12 mouse cellular contexts compared by ENCODE assay signal in genomic region chr7:110862751-110863289, GRCm38 (mm10). TPM values are rescaled to one million over a fixed set of nuclear protein-coding genes. Genes with fewer than 3 reads are reported as not detected.
DNase-seq lines count a peak whose midpoint lies in the region; ATAC-seq and TF ChIP-seq lines count a peak whose summit lies in the region.
"Had no signal": no experiment of that assay in that cellular context is flagged by ENCODE, and none has a peak within 500 bp of the region (broad histone marks: within the 10 kb centered on the region; RNA-seq: fewer than 3 reads in every experiment).

Gene Lyve1, minus strand, starts transcription at chr7:110863239.

- intact Hi-C loops in heart, postnatal 36 days (cut with DNase I) = no loop called here

- TF ChIP-seq CTCF in hindbrain, postnatal 0 days (IDR thresholded peaks at IDR 0.05; ENCODE audit: low read depth) = no peak

- no peak within 1 kb of the TSS for H3K4me2 ChIP-seq in hindbrain, postnatal 0 days (ENCODE audit: low read depth, low read length)
- H3K4me2 ChIP-seq: midbrain, embryonic 12.5 days had no signal

- no peak within 1 kb of the TSS for H3K27ac ChIP-seq in hindbrain, postnatal 0 days
- H3K27ac ChIP-seq: midbrain, embryonic 12.5 days had no signal

- peak in 1 of 2 experiments; percentile 43 for DNase-seq in heart, postnatal 36 days
- peak; percentile 50 to 63 for DNase-seq in lung, adult 18-20 months
- no peak for DNase-seq in cerebellum, postnatal 25 days
- no peak for DNase-seq in hindbrain, postnatal 0 days (ENCODE audit: low spot score)
- DNase-seq: cerebellum, adult 9-10 months; kidney, adult 8-10 months; thymus, postnatal 25 days had no signal

- H3K9ac ChIP-seq in hindbrain, postnatal 0 days (replicated peaks; ENCODE audit: low read length) = no peak within 1 kb of the TSS
- H3K9ac ChIP-seq: midbrain, embryonic 12.5 days had no signal

- peaks cover 56% of the 10 kb centered on the region for H3K4me1 ChIP-seq in megakaryocyte, embryonic 14.5 days
- no peaks in the 10 kb centered on the region; the same call in 1 of the 2 replicates for H3K4me1 ChIP-seq in hindbrain, postnatal 0 days (ENCODE audit: insufficient read depth, low read length)

- peaks cover 3% of the 10 kb centered on the region for H3K27me3 ChIP-seq in megakaryocyte, embryonic 14.5 days (replicated peaks)
- H3K27me3 ChIP-seq in hindbrain, postnatal 0 days (ENCODE audit: insufficient read depth, low read length) = no peaks in the 10 kb centered on the region
- H3K27me3 ChIP-seq: midbrain, embryonic 12.5 days had no signal

- ATAC-seq in megakaryocyte, adult 5-6 weeks (ENCODE audit: poor library complexity, severe bottlenecking) = no peak
- ATAC-seq in hindbrain, postnatal 0 days = no peak
- no peak for ATAC-seq in frontal cortex, adult (ENCODE audit: low TSS enrichment)

- peaks cover 3% of the 10 kb centered on the region; the same call in 1 of the 2 replicates for H3K9me3 ChIP-seq in megakaryocyte, embryonic 14.5 days
- no peaks in the 10 kb centered on the region for H3K9me3 ChIP-seq in hindbrain, postnatal 0 days (ENCODE audit: low read length)
- H3K9me3 ChIP-seq: midbrain, embryonic 12.5 days had no signal

- 66% methylated on average over 12 of the region's 12 CpGs for WGBS in hindbrain, postnatal 0 days

- H3K4me3 ChIP-seq in megakaryocyte, embryonic 14.5 days (replicated peaks) = peak within 1 kb of the TSS; percentile 15
- no peak within 1 kb of the TSS for H3K4me3 ChIP-seq in hindbrain, postnatal 0 days (ENCODE audit: low read length)
- H3K4me3 ChIP-seq: midbrain, embryonic 12.5 days had no signal

- H3K36me3 ChIP-seq in megakaryocyte, embryonic 14.5 days (replicated peaks; ENCODE audit: low read length) = peaks cover 16% of the 10 kb centered on the region
- no peaks in the 10 kb centered on the region for H3K36me3 ChIP-seq in hindbrain, postnatal 0 days (ENCODE audit: insufficient read depth, low read length)
- H3K36me3 ChIP-seq: midbrain, embryonic 12.5 days had no signal

RNA-seq across cellular contexts. Expression of gene Lyve1, which starts in this region (rescaled TPM):
- polyA plus RNA-seq in megakaryocyte, embryonic 14.5 days (2012; ENCODE audit: insufficient read depth, low replicate concordance) = 1.7 TPM in 1 of 2 replicates, not detected in the other
- 1.1 and 1.2 TPM in 2 replicates for total RNA-seq in megakaryocyte, adult 5-6 weeks (2015)
- total RNA-seq in megakaryocyte, adult 5-6 weeks (2017) = 0.92 and 0.98 TPM in 2 replicates
- total RNA-seq in heart, postnatal 36 days (2021) = 10 to 100 TPM; 14.1 to 28.1 TPM
- 9.5 and 9.7 TPM in 2 replicates for total RNA-seq in hindbrain, postnatal 0 days (2014; rRNA removed)
- polyA plus RNA-seq in hindbrain, postnatal 0 days (2015; fragmentation: Nextera tagmentation; extraction: Ambion mirVana) = 5.2 and 6.3 TPM in 2 replicates
- total RNA-seq: ES-E14 had no signal

Comparison
In these comparisons a context has a peak if more than half of its experiments do, and no peak if none do; other contexts are left out.
1. DNase-seq: peak in lung, adult 18-20 months (2 of 2); none in cerebellum, postnatal 25 days (0 of 2) and hindbrain, postnatal 0 days (single experiment).